In the genomic region with DNA sequence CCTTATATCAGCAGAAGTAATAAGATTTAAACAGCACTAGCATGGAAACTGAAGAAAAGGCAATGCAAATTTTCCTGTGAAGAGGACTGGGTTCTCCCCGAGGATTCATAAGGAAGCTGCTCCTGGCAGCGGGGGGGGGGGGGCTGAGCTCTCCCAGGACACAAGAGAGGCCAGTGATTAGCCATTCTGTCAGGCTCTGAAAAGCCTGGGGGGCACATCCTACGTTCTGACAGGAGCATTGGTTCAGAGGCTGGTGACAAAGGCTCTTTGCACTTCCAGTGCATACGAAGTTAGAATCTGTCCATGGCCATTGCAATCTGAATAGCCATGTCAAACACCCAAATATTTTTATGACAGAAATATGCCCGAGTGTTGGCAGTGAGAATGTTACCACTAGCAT, we compare ENCODE assay signal across 30 mouse cellular contexts.
DNase-seq lines count a peak whose midpoint lies in the region; ATAC-seq and TF ChIP-seq lines count a peak whose summit lies in the region.
"Had no signal": no experiment of that assay in that cellular context is flagged by ENCODE, and none has a peak within 500 bp of the region (broad histone marks: within the 10 kb centered on the region; RNA-seq: fewer than 3 reads in every experiment).

No protein-coding gene starts in this region.

- no peak for ATAC-seq in forebrain, embryonic 12.5 days (ENCODE audit: low FRiP score)
- no peak for ATAC-seq in forebrain, embryonic 13.5 days
- ATAC-seq in hindbrain, embryonic 16.5 days: 0 out of 2 replicates have a peak, but pooled peaks have one; percentile 24
- ATAC-seq in hindbrain, embryonic 11.5 days (ENCODE audit: low FRiP score): no peak
- ATAC-seq in midbrain, postnatal 0 days (ENCODE audit: low FRiP score): no peak
- ATAC-seq in midbrain, embryonic 11.5 days (ENCODE audit: low FRiP score): no peak
- no peak for ATAC-seq in limb, embryonic 15.5 days (ENCODE audit: insufficient number of reproducible peaks, low FRiP score, low TSS enrichment, low read depth)
- ATAC-seq: activated CD4-positive, CD25-positive, alpha-beta regulatory T cell, adult 4 months; intestine, embryonic 15.5 days had no signal

- no peak overlapping the region for H3K4me3 ChIP-seq in forebrain, embryonic 12.5 days (replicated peaks)
- H3K4me3 ChIP-seq in forebrain, embryonic 13.5 days: no peak overlapping the region
- no peak overlapping the region for H3K4me3 ChIP-seq in hindbrain, embryonic 16.5 days (ENCODE audit: low read length)
- no peak overlapping the region for H3K4me3 ChIP-seq in hindbrain, embryonic 11.5 days (ENCODE audit: low read depth, low read length)
- H3K4me3 ChIP-seq in midbrain, postnatal 0 days (ENCODE audit: low read depth, low read length): no peak overlapping the region
- H3K4me3 ChIP-seq in midbrain, embryonic 11.5 days (ENCODE audit: low read depth, low read length): no peak overlapping the region
- no peak overlapping the region for H3K4me3 ChIP-seq in limb, embryonic 15.5 days
- H3K4me3 ChIP-seq: embryonic facial prominence, embryonic 10.5 days; embryonic facial prominence, embryonic 15.5 days; hindbrain, embryonic 15.5 days; intestine, embryonic 15.5 days; lung, embryonic 15.5 days; midbrain, embryonic 12.5 days; neural tube, embryonic 12.5 days had no signal

- H3K36me3 ChIP-seq in forebrain, embryonic 12.5 days (replicated peaks): no peaks in the 10 kb centered on the region
- no peaks in the 10 kb centered on the region for H3K36me3 ChIP-seq in forebrain, embryonic 13.5 days (ENCODE audit: poor library complexity, severe bottlenecking)
- no peaks in the 10 kb centered on the region for H3K36me3 ChIP-seq in hindbrain, embryonic 16.5 days (ENCODE audit: control insufficient read depth, insufficient read depth, low read length)
- no peaks in the 10 kb centered on the region for H3K36me3 ChIP-seq in hindbrain, embryonic 11.5 days (ENCODE audit: control insufficient read depth, insufficient read depth, low read length)
- H3K36me3 ChIP-seq in midbrain, postnatal 0 days (ENCODE audit: insufficient read depth, low read length): no peaks in the 10 kb centered on the region
- H3K36me3 ChIP-seq in midbrain, embryonic 11.5 days (ENCODE audit: control insufficient read depth, insufficient read depth, low read length): no peaks in the 10 kb centered on the region
- H3K36me3 ChIP-seq in limb, embryonic 15.5 days: no peaks in the 10 kb centered on the region
- H3K36me3 ChIP-seq: embryonic facial prominence, embryonic 10.5 days; embryonic facial prominence, embryonic 15.5 days; hindbrain, embryonic 15.5 days; intestine, embryonic 15.5 days; lung, embryonic 15.5 days; midbrain, embryonic 12.5 days; neural tube, embryonic 12.5 days had no signal

- peak overlapping the region; percentile 42; the same call in 1 of the 2 replicates for H3K27ac ChIP-seq in forebrain, embryonic 12.5 days
- no peak overlapping the region for H3K27ac ChIP-seq in forebrain, embryonic 13.5 days
- H3K27ac ChIP-seq in hindbrain, embryonic 16.5 days (ENCODE audit: low read depth, low read length): no peak overlapping the region
- H3K27ac ChIP-seq in hindbrain, embryonic 11.5 days (ENCODE audit: low read depth, low read length): no peak overlapping the region
- H3K27ac ChIP-seq in midbrain, postnatal 0 days (ENCODE audit: low read depth, low read length): no peak overlapping the region
- no peak overlapping the region for H3K27ac ChIP-seq in midbrain, embryonic 11.5 days (ENCODE audit: low read depth, low read length)
- peak overlapping the region; percentile 43; the same call in 1 of the 2 replicates for H3K27ac ChIP-seq in limb, embryonic 15.5 days
- H3K27ac ChIP-seq: embryonic facial prominence, embryonic 10.5 days; embryonic facial prominence, embryonic 15.5 days; hindbrain, embryonic 15.5 days; intestine, embryonic 15.5 days; kidney, postnatal 0 days; lung, embryonic 15.5 days; midbrain, embryonic 12.5 days; neural tube, embryonic 12.5 days had no signal

- no peak overlapping the region for H3K4me2 ChIP-seq in forebrain, embryonic 12.5 days
- no peak overlapping the region for H3K4me2 ChIP-seq in forebrain, embryonic 13.5 days
- H3K4me2 ChIP-seq in hindbrain, embryonic 16.5 days (ENCODE audit: low read length): no peak overlapping the region
- no peak overlapping the region for H3K4me2 ChIP-seq in hindbrain, embryonic 11.5 days (replicated peaks; ENCODE audit: low read depth, low read length)
- no peak overlapping the region for H3K4me2 ChIP-seq in midbrain, postnatal 0 days (ENCODE audit: low read depth, low read length, poor library complexity, severe bottlenecking)
- H3K4me2 ChIP-seq in midbrain, embryonic 11.5 days: no peak overlapping the region
- no peak overlapping the region for H3K4me2 ChIP-seq in limb, embryonic 15.5 days
- H3K4me2 ChIP-seq: embryonic facial prominence, embryonic 15.5 days; hindbrain, embryonic 15.5 days; intestine, embryonic 15.5 days; liver, embryonic 11.5 days; lung, embryonic 15.5 days; midbrain, embryonic 12.5 days; neural tube, embryonic 12.5 days had no signal

- no peak for DNase-seq in hindbrain, embryonic 11.5 days (ENCODE audit: low spot score)
- DNase-seq in midbrain, postnatal 0 days (ENCODE audit: low spot score): peak; percentile 32
- DNase-seq in midbrain, embryonic 11.5 days (ENCODE audit: low spot score, missing footprints): no peak
- DNase-seq: adrenal gland, adult 2 months; adrenal gland, postnatal 36 days; cerebellum, adult 2 months; cerebellum, postnatal 14 days; gastrocnemius, postnatal 10 days; heart, postnatal 14 days; kidney, adult 2 months; kidney, postnatal 4 days; left cerebral cortex, postnatal 4 days; right cerebral cortex, adult 18-20 months; spleen, adult 18-20 months; thymus, postnatal 14 days had no signal

- TF ChIP-seq CTCF in midbrain, postnatal 0 days (IDR thresholded peaks at IDR 0.05): no peak

- H3K4me1 ChIP-seq in forebrain, embryonic 12.5 days: peaks cover 24% of the 10 kb centered on the region
- peaks cover 43% of the 10 kb centered on the region for H3K4me1 ChIP-seq in forebrain, embryonic 13.5 days
- peaks cover 4% of the 10 kb centered on the region for H3K4me1 ChIP-seq in hindbrain, embryonic 16.5 days (ENCODE audit: control insufficient read depth, insufficient read depth, low read depth, low read length)
- H3K4me1 ChIP-seq in hindbrain, embryonic 11.5 days (replicated peaks; ENCODE audit: control insufficient read depth, insufficient read depth, low read length): no peaks in the 10 kb centered on the region
- no peaks in the 10 kb centered on the region for H3K4me1 ChIP-seq in midbrain, postnatal 0 days (ENCODE audit: insufficient read depth, low read length)
- no peaks in the 10 kb centered on the region for H3K4me1 ChIP-seq in midbrain, embryonic 11.5 days (ENCODE audit: control insufficient read depth, insufficient read depth, low read length)
- peaks cover 19% of the 10 kb centered on the region for H3K4me1 ChIP-seq in limb, embryonic 15.5 days
- H3K4me1 ChIP-seq: embryonic facial prominence, embryonic 10.5 days; embryonic facial prominence, embryonic 15.5 days; intestine, embryonic 15.5 days; lung, embryonic 15.5 days; neural tube, embryonic 12.5 days had no signal

- H3K27me3 ChIP-seq in forebrain, embryonic 12.5 days: no peaks in the 10 kb centered on the region
- H3K27me3 ChIP-seq in forebrain, embryonic 13.5 days: no peaks in the 10 kb centered on the region
- no peaks in the 10 kb centered on the region for H3K27me3 ChIP-seq in hindbrain, embryonic 16.5 days (replicated peaks; ENCODE audit: control insufficient read depth, insufficient read depth, low read length)
- no peaks in the 10 kb centered on the region for H3K27me3 ChIP-seq in hindbrain, embryonic 11.5 days (ENCODE audit: control insufficient read depth, insufficient read depth, low read length)
- H3K27me3 ChIP-seq in midbrain, postnatal 0 days (ENCODE audit: insufficient read depth, low read length): no peaks in the 10 kb centered on the region
- H3K27me3 ChIP-seq in midbrain, embryonic 11.5 days (ENCODE audit: control insufficient read depth, insufficient read depth, low read length): no peaks in the 10 kb centered on the region
- no peaks in the 10 kb centered on the region for H3K27me3 ChIP-seq in limb, embryonic 15.5 days
- H3K27me3 ChIP-seq: CH12.LX; hindbrain, embryonic 15.5 days; intestine, embryonic 15.5 days; lung, embryonic 15.5 days; midbrain, embryonic 12.5 days; neural tube, embryonic 12.5 days had no signal

- WGBS in forebrain, embryonic 12.5 days: 30% methylated on average over 3 of the region's 5 CpGs
- WGBS in forebrain, embryonic 13.5 days: 26% methylated on average over 3 of the region's 5 CpGs
- WGBS in hindbrain, embryonic 16.5 days: 23% methylated on average over 3 of the region's 5 CpGs
- whole genome bisulfite sequencing in hindbrain, embryonic 11.5 days: 53% methylated on average over 4 of the region's 5 CpGs
- WGBS in midbrain, postnatal 0 days: 24% methylated on average over 3 of the region's 5 CpGs
- WGBS in midbrain, embryonic 11.5 days: 47% methylated on average over 3 of the region's 5 CpGs
- WGBS in limb, embryonic 15.5 days: 24% methylated on average over 3 of the region's 5 CpGs

- H3K9me3 ChIP-seq in forebrain, embryonic 12.5 days: no peaks in the 10 kb centered on the region
- H3K9me3 ChIP-seq in forebrain, embryonic 13.5 days (replicated peaks): no peaks in the 10 kb centered on the region
- no peaks in the 10 kb centered on the region for H3K9me3 ChIP-seq in hindbrain, embryonic 16.5 days (ENCODE audit: control insufficient read depth, low read length)
- no peaks in the 10 kb centered on the region for H3K9me3 ChIP-seq in hindbrain, embryonic 11.5 days (ENCODE audit: control insufficient read depth, low read length)
- H3K9me3 ChIP-seq in midbrain, postnatal 0 days (ENCODE audit: low read length): no peaks in the 10 kb centered on the region
- no peaks in the 10 kb centered on the region for H3K9me3 ChIP-seq in midbrain, embryonic 11.5 days (ENCODE audit: control insufficient read depth, low read length)
- H3K9me3 ChIP-seq in limb, embryonic 15.5 days: no peaks in the 10 kb centered on the region
- H3K9me3 ChIP-seq: embryonic facial prominence, embryonic 10.5 days; embryonic facial prominence, embryonic 15.5 days; hindbrain, embryonic 15.5 days; intestine, embryonic 15.5 days; lung, embryonic 15.5 days; midbrain, embryonic 12.5 days; neural tube, embryonic 12.5 days had no signal

- no peak overlapping the region for H3K9ac ChIP-seq in forebrain, embryonic 12.5 days
- no peak overlapping the region for H3K9ac ChIP-seq in forebrain, embryonic 13.5 days
- no peak overlapping the region for H3K9ac ChIP-seq in hindbrain, embryonic 16.5 days (ENCODE audit: low read depth, low read length)
- no peak overlapping the region for H3K9ac ChIP-seq in hindbrain, embryonic 11.5 days (ENCODE audit: low read depth, low read length)
- no peak overlapping the region for H3K9ac ChIP-seq in midbrain, postnatal 0 days (replicated peaks; ENCODE audit: low read length, poor library complexity, severe bottlenecking)
- no peak overlapping the region for H3K9ac ChIP-seq in midbrain, embryonic 11.5 days (ENCODE audit: low read length)
- no peak overlapping the region for H3K9ac ChIP-seq in limb, embryonic 15.5 days
- H3K9ac ChIP-seq: embryonic facial prominence, embryonic 15.5 days; hindbrain, embryonic 15.5 days; intestine, embryonic 15.5 days; lung, embryonic 15.5 days; midbrain, embryonic 12.5 days; neural tube, embryonic 12.5 days had no signal

Comparison
In these comparisons a context has a peak if more than half of its experiments do, and no peak if none do; other contexts are left out.
1. H3K27ac ChIP-seq: peak in forebrain, embryonic 12.5 days (single experiment) and limb, embryonic 15.5 days (single experiment); none in forebrain, embryonic 13.5 days (single experiment), hindbrain, embryonic 16.5 days (single experiment), hindbrain, embryonic 11.5 days (single experiment), midbrain, postnatal 0 days (single experiment) and midbrain, embryonic 11.5 days (single experiment).